Mouse (Mus musculus): ENCODE data around the gene Kcnb1.

Gene Kcnb1

DNA sequence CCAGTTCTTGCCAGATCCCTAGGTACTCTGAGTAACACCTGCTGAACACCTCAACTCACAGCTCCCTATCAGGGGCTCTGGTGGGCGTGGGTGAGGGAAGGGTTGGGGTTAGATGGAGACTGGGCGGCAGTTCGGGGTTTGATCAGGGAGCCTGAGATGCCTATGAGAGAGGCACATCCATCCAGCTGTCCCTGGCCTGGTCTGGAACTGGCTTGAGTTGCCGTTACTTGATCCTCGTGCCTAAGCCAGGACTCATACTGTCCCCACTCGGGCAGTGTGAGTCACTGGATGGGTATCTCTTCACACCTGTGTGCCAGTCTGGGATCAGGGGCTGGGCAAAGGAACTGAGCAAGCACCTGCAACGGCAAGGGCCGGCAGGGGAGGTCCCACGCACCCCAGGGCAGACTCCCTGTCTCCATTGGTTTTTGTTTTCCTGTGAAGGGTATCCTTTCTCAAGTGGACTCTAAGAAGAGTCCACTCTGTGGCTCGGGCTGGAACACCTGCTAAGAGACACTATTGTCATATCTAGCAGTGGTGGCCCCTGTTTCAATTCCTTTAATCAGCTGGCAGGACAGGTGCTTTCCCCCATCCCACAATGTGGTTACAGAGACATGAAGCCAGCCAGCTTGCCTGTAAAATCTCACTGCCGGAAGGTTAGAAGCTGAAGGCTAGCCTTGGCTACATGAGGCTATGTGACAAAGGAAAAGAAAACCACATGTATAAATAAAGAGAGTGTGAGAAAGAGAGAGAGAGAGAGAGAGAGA lies 112.6 kb downstream of the Kcnb1 start:
- no peak for DNase-seq

DNA sequence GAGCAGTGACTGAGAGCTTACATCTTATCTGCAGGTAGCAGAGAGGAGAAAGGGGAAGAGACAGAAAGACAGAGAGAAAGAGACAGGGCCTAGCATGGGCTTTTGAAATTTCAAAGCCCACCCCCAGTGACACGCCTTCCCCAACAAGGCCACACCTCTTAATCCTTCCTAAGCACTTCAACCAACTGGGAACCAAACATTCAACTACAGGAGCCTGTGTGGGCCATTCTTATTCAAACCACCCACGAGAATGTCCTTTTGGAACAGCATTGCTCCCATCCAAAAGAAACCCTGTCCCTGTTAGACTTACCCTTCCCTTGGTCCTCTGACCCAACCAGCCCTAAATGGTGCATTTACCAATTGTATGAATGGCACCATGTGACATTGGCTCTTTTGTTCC lies 113.2 kb downstream of the Kcnb1 start:
- no peak for DNase-seq

DNA sequence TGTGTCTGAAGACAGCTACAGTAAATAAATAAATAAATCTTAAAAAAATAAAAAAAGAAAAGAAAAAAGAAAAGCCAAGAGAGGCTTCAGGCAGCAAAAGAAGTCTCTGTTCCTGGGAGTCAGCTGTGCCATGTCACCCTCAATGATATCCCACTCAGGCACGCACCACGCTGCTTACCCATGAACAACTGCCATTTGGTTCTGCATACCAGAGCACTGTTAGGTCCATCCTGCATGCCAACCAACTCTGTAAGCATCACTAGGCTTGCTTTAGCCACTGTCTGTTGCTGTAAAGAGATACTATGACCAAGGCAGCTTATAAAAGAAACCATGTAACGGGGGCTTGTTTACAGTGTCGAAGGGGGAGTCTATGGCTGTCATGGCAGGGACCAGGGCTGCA lies 113.6 kb downstream of the Kcnb1 start:
- DNase-seq, result no peak

DNA sequence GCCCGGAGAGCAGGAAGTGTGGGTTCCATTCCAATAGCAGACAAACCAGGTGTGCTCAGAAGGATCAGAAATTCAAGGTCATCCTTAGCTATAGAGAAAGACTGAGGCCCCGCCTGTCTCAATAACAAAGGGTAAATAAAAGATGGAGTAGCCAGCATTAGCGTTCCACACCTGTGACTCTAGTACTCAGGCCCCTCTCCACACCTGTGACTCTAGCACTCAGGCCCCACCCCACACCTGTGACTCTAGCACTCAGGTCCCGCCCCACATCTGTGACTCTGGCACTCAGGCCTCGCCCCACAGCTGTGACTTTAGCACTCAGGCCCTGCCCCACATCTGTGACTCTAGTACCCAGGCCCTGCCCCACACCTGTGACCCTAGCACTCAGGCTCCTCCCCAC lies 115.4 kb downstream of the Kcnb1 start:
- no peak for DNase-seq

DNA sequence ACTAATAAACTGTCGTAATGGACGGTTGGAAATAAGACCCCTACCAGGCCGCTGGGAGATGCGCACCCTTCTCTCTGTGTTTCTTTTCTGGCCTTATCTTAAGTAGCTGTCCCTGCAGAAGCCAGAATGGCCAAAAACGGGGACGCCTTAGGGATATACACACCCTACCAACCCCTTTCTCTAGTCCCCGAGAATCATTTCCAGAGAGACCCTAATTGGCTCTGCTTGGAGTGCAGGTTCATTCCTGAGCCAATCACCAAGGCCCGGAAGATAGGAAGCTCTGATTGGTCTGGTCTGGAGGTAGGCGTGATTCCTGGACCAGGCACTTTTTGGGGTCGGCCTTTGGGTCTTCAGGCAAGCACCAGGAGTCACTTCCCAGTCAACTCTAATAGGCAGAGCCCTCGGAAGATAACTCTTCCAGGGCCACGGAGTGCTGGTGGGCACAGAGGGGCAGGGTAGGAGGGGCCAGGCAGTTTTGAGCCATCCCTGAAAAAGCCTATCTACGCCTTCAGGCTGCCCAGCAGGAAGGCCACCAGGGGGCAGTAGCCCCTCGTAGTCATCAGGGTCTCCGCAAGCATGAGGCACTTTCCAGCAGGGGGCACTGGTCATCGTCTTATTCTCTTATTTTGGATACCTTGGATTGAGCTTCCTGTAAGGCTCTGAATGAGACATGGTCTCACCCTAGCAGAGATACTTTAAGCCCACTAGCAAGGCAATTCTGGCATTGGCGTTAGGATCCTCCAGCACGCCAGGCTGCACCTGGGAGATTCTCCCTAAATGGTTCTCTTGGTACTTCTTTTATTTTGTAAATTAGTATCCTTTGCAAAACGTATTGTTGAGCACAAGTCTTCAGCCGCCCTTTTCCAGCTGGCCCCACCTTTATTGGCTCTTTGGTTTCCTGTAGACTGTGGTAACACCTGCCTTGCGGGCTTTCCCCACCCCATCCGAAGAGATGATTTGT lies 118.0 kb downstream of the Kcnb1 start:
- peak; percentile 85 to 88 for DNase-seq

DNA sequence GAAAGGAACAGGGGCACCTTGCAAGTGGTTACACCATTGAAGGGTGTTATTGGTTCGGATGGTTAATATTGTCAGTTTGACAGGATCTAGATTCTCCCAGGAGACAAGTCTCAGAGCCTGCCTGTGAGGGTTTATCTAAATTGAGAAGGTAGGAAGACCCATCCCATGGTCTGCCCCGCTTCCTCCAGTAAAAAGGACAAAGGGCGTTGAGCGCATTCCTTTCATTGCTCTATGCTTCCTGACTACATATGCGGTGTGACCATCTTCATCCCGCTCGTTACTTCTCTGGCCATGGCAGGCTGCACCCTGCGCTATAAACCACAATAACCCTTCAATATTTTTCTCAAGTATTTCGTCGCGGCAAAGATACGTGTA lies 118.7 kb downstream of the Kcnb1 start:
- no peak for DNase-seq

DNA sequence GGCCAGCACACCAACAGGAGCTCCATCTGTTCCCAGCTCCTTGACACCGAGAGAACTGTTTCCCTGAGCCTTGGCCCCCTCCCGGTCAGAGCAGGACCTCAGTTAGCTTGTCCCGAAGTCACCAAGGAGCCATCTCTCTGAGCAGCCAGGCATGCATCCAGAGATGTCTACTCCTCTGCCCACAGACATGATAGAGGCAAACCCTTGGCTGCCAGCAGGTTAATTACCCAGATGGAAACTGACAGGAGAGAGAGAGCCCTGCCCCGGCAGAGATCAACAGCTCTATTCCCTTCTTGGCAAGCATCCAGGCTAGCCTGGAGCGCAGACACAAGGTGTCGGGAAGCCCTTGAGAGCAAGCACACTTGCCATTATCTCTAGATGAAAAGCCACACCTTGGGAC lies 119.6 kb downstream of the Kcnb1 start:
- no peak for DNase-seq

DNA sequence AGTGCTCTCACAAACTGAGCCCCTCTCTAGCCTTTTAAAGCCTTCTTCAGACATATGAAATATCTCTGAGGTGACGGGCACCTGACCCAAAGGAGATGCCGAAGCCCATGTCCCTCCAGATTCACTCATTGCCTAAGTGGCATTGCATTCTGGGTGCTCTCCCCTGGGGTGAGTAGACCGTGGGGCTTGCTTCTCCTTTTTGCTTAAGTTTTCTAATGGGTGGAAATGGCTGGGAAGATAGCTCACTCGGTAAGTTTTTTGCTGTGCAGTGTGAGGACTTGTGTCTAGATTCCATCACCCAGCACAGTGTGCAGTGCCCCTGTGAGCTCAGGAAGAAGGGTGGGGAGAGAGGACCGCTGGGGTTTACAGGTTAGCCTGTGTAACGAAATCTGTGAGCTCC lies 122.4 kb downstream of the Kcnb1 start:
- no peak for DNase-seq

DNA sequence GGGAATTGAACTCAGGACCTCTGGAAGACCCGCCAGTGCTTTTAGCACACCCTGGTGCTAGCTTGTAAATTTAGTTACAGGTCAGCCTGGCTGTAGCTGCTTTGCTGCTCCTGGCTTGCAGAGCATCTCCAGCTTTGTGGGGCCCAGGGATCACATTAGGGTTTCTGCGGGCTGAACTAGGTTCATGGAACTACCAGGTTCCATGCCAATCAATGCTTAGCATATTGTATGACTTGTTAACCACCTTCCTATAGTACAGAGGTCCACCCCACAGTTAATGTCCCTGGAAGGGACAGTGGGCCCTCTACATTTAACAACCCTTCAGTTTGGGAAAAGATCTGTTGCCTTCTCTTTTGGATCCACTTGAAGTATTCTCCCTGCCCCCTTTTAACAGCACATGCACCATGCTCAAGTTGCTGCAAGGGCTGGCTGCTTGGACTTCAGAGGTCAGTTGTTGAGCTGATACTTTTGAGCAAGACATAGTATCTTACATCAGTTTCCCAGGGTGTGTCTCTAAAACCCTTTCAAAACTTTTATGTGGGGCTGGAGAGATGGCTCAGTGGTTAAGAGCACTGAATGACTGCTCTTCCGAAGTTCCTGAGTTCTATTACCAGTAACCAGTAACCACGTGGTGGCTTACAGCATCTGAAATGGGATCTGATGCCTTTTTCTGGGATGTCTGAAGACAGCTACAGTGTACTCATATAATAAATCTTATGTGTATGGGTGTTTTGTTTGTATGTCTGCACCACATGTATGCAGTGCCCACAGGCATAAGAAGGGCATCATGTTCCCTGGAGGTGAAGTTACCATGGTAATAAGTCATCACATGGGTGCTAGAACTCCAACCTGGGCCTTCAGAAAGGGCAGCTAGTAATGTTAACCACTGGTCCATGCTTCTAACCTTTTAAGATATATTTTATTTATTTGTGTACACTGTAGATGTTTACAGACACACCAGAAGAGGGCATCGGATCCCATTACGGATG lies 123.1 kb downstream of the Kcnb1 start:
- no peak for DNase-seq

DNA sequence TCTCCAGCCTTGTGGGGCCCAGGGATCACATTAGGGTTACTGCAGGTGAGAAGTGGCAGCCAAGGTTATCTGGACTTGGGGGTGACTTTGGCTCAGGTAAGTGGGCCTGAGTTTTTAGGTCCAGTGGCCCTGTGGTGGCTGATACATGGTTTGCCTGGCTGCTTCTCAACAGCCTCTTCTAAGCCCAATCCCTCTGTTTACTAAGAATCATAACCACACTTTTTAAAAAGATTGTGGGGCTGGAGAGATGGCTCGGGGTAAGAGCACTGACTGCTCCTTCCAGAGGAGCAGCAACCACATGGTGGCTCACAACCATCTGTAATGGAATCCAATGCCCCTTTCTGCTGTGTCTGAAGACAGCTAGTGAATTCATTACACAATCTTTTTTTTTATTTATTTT lies 123.9 kb downstream of the Kcnb1 start:
- no peak for DNase-seq

DNA sequence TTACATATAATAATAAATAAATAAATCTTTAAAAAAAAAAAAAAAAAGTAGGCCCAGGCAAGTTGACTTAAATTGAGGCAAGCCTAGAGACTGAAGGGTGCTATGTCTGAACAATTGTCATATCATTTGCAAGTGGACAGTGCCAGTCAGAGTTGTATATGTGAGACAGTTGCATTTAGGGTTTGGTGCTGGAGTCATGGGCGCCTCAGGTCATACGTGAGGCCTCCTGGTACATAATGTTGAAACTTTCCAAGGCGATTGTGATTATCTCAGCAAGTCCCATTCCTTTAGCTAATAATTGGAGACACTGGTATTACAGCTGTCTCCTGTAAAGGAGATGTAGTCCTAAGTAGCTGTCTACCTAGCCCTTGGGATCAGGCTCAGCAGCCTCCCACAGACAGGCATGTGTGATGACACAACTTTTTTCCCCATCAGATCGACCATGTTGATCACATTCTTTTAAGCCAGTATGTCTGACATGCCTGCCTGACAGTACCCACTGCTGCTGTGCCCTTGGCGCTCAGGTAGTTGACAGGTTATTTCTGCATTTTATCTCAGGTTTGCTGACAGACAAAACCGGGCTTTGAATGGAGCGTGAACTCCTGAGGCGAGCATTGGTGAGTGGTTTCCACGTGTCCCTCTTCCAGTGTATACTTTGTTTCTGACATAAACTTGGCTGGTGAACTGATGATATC lies 125.2 kb downstream of the Kcnb1 start:
- DNase-seq, result no peak

DNA sequence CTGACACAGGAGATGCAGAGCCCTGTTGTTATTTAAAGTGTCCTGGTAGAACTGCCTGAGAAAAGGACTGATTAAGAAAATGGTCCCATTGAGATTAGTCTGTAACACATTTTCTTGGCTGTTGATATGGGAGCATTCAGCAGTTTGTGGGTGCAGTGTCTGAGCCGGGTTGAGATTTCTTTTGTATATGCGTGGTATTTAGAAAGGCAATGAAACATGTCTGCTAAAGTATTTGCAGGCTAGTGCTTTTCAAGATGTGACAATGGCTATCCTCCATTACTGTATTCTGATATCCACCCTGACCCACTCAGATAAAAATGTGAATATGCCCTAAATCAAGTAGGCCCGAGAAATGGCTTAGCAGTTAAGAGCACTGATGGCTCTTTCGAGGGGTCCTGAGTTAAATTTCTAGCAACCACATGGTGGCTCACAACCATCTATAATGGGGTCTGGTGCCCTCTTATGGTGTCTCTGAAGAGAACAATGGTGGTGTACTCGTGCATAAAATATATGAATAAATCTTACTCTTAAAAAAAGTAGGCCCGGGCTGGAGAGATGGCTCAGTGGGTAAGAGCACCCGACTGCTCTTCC lies 126.0 kb downstream of the Kcnb1 start:
- DNase-seq, result no peak

DNA sequence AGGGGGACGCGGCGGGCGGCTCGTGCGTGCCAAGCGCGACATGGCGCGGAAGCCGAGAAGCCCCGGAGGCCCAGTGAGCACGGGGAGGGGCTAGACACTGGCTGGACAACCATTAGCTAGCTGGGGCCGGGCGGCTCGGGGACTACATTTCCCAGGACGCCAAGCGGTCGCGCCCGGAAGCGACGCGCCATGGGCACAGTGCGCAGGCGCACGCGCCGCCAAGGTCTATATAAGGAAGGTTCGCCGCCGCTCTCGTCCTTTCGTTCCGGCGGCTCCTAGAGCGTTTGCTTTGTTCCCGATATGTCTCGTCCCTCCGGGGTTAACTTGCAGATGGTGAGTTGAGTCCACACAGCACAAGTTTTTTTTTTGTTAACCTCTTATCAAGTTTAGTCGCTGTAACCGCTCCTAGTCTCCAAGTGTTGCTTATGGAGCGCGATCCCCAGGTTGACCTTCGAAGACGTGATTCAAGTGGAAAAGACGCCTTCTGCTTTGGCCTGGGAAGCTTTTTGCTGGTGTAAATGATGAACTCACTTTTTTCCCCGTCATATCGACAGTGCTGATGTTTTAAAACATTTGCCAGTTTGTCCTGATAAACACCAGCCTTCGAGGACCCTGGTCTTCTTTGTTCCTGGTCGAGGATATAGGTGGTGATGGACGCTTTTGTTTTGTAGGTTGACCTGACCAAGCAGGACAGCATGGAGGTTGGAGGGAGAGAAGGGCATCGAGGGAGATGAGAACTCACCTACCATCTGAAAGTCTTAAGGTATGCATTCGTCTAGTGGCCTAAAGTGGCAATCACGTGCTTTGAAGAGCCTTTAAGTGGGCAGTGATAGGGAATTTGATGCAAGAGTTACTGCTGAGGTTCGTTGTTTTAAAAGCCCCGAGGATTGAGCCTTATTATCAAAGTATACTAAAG lies 126.7 kb downstream of the Kcnb1 start, which contains the start of gene Znfx1:
TSS of gene Znfx1 (minus strand) at position 51 of the 916 bp plus-strand sequence.
- DNase-seq, result peak; percentile 95 to 98

DNA sequence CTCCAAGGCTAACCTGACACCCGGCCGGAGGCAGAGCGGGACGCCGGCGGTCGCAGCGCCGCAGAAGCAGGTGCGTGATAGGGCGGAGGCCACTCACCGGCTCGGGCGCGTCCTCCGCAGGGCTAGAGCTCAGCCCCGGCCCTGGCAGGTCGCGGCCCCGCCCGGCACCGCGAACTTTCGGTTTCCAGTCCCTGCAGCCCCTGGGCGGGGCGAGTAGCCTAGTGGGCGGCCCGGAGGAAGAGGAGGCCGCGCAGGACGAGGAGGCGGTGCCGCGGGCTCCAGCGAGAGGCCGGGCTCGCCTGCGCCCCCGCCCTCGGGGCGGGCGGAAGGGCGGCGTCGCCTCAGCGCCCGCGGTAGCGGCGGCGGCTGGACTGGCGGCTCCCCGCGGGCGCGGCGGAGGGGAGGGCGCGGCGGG lies 127.5 kb downstream of the Kcnb1 start:
- DNase-seq, result peak; percentile 95 to 98

DNA sequence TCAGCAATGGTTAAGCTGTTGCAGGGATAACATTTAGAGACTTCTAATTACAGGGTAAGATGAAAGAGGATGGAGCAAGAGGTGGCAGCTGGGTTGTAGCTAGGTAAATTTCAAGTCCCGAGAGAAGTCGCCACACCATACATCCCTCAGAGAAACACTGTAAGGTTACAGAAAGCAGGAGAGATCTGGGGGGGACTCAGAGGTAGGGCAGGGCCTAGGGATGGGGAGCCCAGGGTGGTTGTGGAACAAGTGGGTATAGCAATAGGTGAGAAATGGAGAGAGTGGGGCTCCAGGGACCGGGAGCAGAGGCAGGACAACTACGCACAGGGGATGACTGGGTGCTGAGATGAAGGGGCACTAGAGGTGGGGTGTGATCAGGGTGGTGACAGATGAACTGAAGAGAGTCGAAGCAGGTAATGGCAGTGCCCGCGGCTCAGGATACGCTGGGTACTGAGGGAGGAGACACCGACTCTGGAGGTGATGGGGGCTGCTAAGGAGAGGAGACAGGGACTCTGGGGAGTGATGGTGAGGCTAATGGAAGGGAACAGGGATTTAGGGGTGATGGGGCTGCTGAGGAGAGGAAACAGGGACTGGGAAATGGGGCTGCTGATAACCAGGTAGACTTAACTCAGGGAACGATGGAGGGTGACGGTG lies 128.4 kb downstream of the Kcnb1 start:
- DNase-seq, result peak in 1 of 2 experiments; percentile 27

DNA sequence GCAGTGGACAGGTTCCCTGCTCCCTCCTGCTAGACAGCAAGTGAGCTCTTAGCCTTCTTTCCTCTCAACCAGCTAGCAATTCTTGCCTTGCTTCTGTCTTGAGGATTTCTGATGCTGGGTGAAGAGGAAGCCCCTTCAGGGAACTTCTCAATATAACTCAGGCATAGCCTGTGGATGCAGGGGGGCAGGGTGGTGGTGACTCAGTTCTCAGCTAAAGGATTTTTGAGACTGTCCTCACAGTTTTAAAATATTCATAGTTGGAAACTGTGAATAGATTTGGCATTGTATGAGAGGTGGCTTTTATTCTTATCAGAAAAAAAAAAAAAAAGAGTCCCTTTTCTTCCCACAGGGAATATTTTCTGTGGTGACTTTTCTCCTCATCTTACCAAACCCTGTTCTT lies 129.2 kb downstream of the Kcnb1 start:
- no peak for DNase-seq

DNA sequence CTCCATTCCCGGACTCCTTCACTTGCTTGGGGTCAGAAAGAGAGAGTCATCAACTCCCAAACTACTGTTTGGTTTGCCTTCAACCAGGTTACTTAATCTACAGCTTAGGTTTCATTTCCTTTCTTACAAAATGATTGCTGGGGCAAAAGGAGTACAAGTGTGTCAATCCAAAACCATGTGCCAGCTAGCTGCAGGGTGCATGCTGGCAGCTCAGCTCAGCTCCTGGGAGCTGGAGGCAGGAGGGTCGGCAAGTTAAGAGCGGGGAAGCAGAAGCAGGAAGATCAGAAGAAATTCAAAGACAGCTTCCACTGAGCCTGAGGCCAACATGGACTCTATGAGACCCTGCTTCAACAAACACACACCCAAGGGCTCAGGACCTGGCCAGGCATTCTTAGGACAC lies 129.6 kb downstream of the Kcnb1 start:
- no peak for DNase-seq

DNA sequence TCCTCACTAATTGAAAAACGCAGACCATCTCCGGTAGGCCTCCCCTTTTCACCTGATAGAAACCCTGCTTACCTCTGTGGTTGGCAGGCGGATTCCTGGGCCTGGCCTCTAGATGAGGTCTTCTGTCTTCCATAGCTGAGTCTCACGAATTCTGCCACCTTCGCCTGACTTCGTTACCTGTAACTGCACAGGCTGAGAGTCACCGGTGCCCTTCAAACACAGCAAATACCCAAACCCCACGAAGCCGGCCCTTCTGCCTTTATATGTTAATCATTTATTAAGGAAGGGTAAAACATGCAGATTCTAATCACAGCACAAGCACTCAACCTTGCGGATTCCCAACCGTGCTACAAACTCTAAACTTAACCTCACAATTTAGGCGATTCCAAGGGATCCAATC lies 130.0 kb downstream of the Kcnb1 start:
- no peak for DNase-seq

DNA sequence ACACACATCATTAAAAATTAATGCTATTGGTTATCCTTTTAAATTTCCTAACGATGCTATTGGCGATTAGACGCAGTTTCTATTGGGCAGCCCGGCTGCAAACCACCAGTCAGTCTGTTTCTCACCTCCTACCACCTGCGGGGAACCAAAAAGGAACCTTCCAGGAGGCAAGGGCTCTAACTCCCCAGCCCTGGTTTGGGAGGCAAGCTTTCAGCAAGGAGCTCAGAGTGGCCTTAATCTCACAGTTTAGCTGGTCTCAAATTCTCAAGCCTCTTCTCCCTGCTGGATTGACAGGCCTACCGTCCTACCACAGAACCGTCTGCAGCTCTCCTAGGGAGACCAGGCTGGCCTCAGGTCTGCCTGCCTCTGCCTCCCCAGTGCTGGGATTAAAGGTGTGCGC lies 130.4 kb downstream of the Kcnb1 start:
- no peak for DNase-seq

DNA sequence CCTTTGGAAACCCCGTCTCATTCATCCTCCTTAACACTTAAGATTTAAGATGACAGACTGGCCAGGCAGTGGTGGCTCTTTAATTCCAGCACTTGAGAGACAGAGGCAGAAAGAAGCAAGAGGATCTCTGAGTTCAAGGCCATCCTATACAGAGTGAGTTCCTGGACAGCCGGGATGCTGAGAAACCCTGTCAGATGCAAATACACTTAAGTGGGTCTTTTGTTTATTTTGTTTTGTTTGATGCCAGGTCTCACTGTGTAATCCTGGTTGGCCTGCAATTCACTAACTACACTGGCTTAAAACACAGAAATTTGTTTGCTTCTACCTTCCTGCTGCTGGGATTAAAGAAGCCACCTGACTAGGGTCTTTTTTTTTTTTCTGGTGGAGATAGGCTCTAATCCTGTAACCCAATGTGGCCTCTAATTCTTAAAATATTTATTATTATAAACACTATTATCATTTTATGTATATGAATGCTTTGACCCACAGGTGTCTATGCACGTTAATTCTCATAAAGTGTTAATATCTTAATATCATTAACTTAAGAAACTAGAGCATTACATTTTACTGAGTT lies 131.1 kb downstream of the Kcnb1 start:
- DNase-seq, result no peak

All from thymus, postnatal 36 days (tissue).